ENCODE assay signal across 27 mouse cellular contexts in the genomic region with DNA sequence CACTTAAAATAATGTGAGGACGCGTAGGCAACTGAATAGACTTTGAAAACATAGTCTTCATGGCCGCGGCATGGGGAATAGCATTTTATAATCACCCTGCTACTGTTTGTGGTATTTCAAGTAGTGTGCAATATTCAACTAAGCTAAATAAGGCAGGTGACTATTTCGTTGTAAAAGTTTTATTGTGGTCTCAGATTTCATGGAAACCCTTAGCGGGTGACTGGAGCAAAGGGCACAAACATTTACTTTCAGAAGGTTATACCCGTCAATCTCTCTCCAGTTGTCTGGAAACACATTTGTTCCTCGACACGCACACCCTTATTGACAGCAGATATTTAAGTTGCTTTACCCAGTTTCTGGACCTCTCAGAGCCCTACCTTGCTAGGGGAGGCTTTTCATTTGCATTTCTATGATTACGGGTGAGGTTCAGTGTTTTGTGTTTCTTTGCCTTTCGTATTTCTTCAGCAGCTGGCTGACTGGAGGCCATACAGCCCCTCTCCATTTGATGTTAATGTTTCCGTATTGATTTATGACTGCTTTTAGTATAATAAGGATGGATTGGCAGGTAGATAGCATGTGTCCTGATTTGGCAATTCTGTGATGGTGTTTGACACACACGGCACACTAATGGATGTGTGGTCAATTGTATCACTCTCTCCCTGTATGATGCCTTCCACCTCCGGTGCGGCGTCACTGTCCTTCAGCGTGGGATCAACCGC.
DNase-seq lines count a peak whose midpoint lies in the region; ATAC-seq lines count a peak whose summit lies in the region.
"Had no signal": no experiment of that assay in that cellular context is flagged by ENCODE, and none has a peak within 500 bp of the region (broad histone marks: within the 10 kb centered on the region; RNA-seq: fewer than 3 reads in every experiment).

No protein-coding gene starts in this region.

- no peaks in the 10 kb centered on the region for H3K27me3 ChIP-seq in neural tube, embryonic 13.5 days
- H3K27me3 ChIP-seq in intestine, embryonic 16.5 days (replicated peaks; ENCODE audit: control insufficient read depth, insufficient read depth, low read length): no peaks in the 10 kb centered on the region
- H3K27me3 ChIP-seq: embryonic facial prominence, embryonic 13.5 days; embryonic facial prominence, embryonic 15.5 days; forebrain, embryonic 12.5 days; Patski had no signal

- no peaks in the 10 kb centered on the region for H3K36me3 ChIP-seq in neural tube, embryonic 13.5 days
- H3K36me3 ChIP-seq in intestine, embryonic 16.5 days (ENCODE audit: control insufficient read depth, insufficient read depth, low read length): no peaks in the 10 kb centered on the region
- H3K36me3 ChIP-seq: embryonic facial prominence, embryonic 13.5 days; embryonic facial prominence, embryonic 15.5 days; forebrain, embryonic 10.5 days; forebrain, embryonic 12.5 days; G1E had no signal

- DNase-seq in neural tube, embryonic 10.5 days (ENCODE audit: extremely low spot score, low spot score): no peak
- DNase-seq in large intestine, adult 2 months (ENCODE audit: low read depth, low spot score): peak; percentile 44
- no peak for DNase-seq in ovary, adult 18-20 months (ENCODE audit: low spot score)
- no peak for DNase-seq in embryo, embryonic 10 days (ENCODE audit: low spot score)
- DNase-seq: adrenal gland, adult 8-10 months; adrenal gland, postnatal 14 days; adrenal gland, postnatal 36 days; B cell, adult 2 months; cerebellum, adult 11-12 months; cerebellum, adult 2 months; cerebellum, adult 9-10 months; cerebellum, postnatal 10 days; cerebellum, postnatal 25 days; embryo, embryonic 11 days had no signal

- WGBS in neural tube, embryonic 13.5 days: 76% methylated on average over 18 of the region's 18 CpGs
- WGBS in intestine, embryonic 16.5 days: 59% methylated on average over 18 of the region's 18 CpGs
- 33% methylated on average over 18 of the region's 18 CpGs for WGBS in large intestine, adult 2 months

- H3K9me3 ChIP-seq in neural tube, embryonic 13.5 days: no peaks in the 10 kb centered on the region
- no peaks in the 10 kb centered on the region for H3K9me3 ChIP-seq in intestine, embryonic 16.5 days (ENCODE audit: control insufficient read depth, low read length)
- H3K9me3 ChIP-seq: embryonic facial prominence, embryonic 13.5 days; embryonic facial prominence, embryonic 15.5 days; forebrain, embryonic 10.5 days; forebrain, embryonic 12.5 days had no signal

- peaks cover 43% of the 10 kb centered on the region for H3K4me1 ChIP-seq in neural tube, embryonic 13.5 days (replicated peaks)
- peaks cover 11% of the 10 kb centered on the region; the same call in 1 of the 2 replicates for H3K4me1 ChIP-seq in intestine, embryonic 16.5 days (ENCODE audit: control insufficient read depth, insufficient read depth, low read length)
- H3K4me1 ChIP-seq: embryonic facial prominence, embryonic 13.5 days; embryonic facial prominence, embryonic 15.5 days had no signal

- H3K9ac ChIP-seq in neural tube, embryonic 13.5 days: no peak overlapping the region
- H3K9ac ChIP-seq in intestine, embryonic 16.5 days (ENCODE audit: low read depth, low read length): no peak overlapping the region
- H3K9ac ChIP-seq: embryonic facial prominence, embryonic 13.5 days; embryonic facial prominence, embryonic 15.5 days; forebrain, embryonic 12.5 days had no signal

- ATAC-seq in neural tube, embryonic 13.5 days (ENCODE audit: low read depth): no peak
- ATAC-seq in intestine, embryonic 16.5 days: peak; percentile 72
- ATAC-seq: activated CD4-positive, CD25-positive, alpha-beta regulatory T cell, adult 4 months; CD4-positive, CD25-positive, alpha-beta regulatory T cell, adult 4 months; forebrain, embryonic 14.5 days; forebrain, embryonic 16.5 days; Patski had no signal

- H3K4me2 ChIP-seq in neural tube, embryonic 13.5 days: no peak overlapping the region
- H3K4me2 ChIP-seq in intestine, embryonic 16.5 days (ENCODE audit: low read depth, low read length): 0 out of 2 replicates have a peak overlapping the region, but pooled peaks have one; percentile 20
- H3K4me2 ChIP-seq: embryonic facial prominence, embryonic 13.5 days; embryonic facial prominence, embryonic 15.5 days; forebrain, embryonic 12.5 days had no signal

- 0 out of 2 replicates have a peak overlapping the region, but pooled peaks have one; percentile 14 for H3K27ac ChIP-seq in neural tube, embryonic 13.5 days (replicated peaks)
- no peak overlapping the region for H3K27ac ChIP-seq in intestine, embryonic 16.5 days (ENCODE audit: low read length)
- H3K27ac ChIP-seq: embryonic facial prominence, embryonic 13.5 days; embryonic facial prominence, embryonic 15.5 days; forebrain, embryonic 10.5 days; forebrain, embryonic 12.5 days had no signal

- H3K4me3 ChIP-seq in neural tube, embryonic 13.5 days: no peak overlapping the region
- no peak overlapping the region for H3K4me3 ChIP-seq in intestine, embryonic 16.5 days (ENCODE audit: low read length)
- H3K4me3 ChIP-seq: embryonic facial prominence, embryonic 13.5 days; embryonic facial prominence, embryonic 15.5 days; erythroblast, embryonic 14.5 days; forebrain, embryonic 10.5 days; forebrain, embryonic 12.5 days had no signal
